Mouse (Mus musculus) gastrocnemius, postnatal 4 days (tissue): ENCODE measurements at regions not wholly inside any gene's neighbourhood (a gene's known extent, or its start where the extent isn't known, plus 50 kb on each side); places are given as distances from the start of the nearest gene placed in this dataset.

Source experiments
- DNase-seq, 2 experiments: peaks; one replicate each; pipeline ENCODE4 v3.0.0; 2021 to 2022; ENCODE audit warnings: low spot score in 2 of 2, mixed read lengths in 2 of 2

GRCm38 (mm10) chr3:51131341-51131740, 92.9 kb upstream of the Noct start:
- no peak for DNase-seq

- no peak for DNase-seq
These were observed 91.5 kb upstream of the Noct start for GRCm38 (mm10) chr3:51132736-51133135.

- no peak for DNase-seq
These were observed 88.7 kb upstream of the Noct start for GRCm38 (mm10) chr3:51135581-51135980.

GRCm38 (mm10) chr3:51137730-51138312, 86.4 kb upstream of the Noct start:
- DNase-seq, result no peak

GRCm38 (mm10) chr3:51145985-51146384, 78.3 kb upstream of the Noct start:
- DNase-seq, result no peak

- no peak for DNase-seq
These were observed 74.2 kb upstream of the Noct start for GRCm38 (mm10) chr3:51150012-51150411.

- DNase-seq, result no peak
These were observed 73.1 kb upstream of the Noct start for GRCm38 (mm10) chr3:51151104-51151503.

GRCm38 (mm10) chr3:51155621-51156020, 68.6 kb upstream of the Noct start:
- peak in 1 of 2 experiments; percentile 23 for DNase-seq

- peak; percentile 28 to 59 for DNase-seq
These were observed 67.6 kb upstream of the Noct start for GRCm38 (mm10) chr3:51156386-51157290.

- DNase-seq, result no peak
These were observed 67.0 kb upstream of the Noct start for GRCm38 (mm10) chr3:51157291-51157650.

- no peak for DNase-seq
These were observed 65.8 kb upstream of the Noct start for GRCm38 (mm10) chr3:51158449-51158848.

- no peak for DNase-seq
These were observed 64.9 kb upstream of the Noct start for GRCm38 (mm10) chr3:51159322-51159721.

- DNase-seq, result no peak
These were observed 64.4 kb upstream of the Noct start for GRCm38 (mm10) chr3:51159881-51160280.

- no peak for DNase-seq
These were observed 63.6 kb upstream of the Noct start for GRCm38 (mm10) chr3:51160625-51161024.

- no peak for DNase-seq
These were observed 54.9 kb upstream of the Noct start for GRCm38 (mm10) chr3:51169150-51169925.

GRCm38 (mm10) chr3:51170225-51170852, 53.9 kb upstream of the Noct start:
- DNase-seq, result peak; percentile 68 to 75
